Mouse (Mus musculus) bone marrow, adult 2 months (tissue): ENCODE measurements around the gene Olfr432.

Source experiments
- CTCF ChIP-seq: fragments of 200-500 bp; IDR thresholded peaks from 2 replicates; pipeline ENCODE4 v1.5.1; 2011; ENCODE audit warnings: low read length, control low read depth; ENCODE audit not compliant: control insufficient read depth, insufficient read depth
- POLR2A ChIP-seq: fragments of 200-500 bp; IDR thresholded peaks from 2 replicates; pipeline ENCODE4 v1.6.1; 2011; ENCODE audit warnings: low read depth, mild to moderate bottlenecking, control low read depth, low read length, borderline replicate concordance; ENCODE audit not compliant: control insufficient read depth

GRCm38 (mm10) chr1:174031698-174032097, 17.3 kb upstream of the Olfr432 start, which contains the start of gene Ifi205:
- TF ChIP-seq CTCF (no peak), POLR2A (no peak)
